ENCODE assay signal across 10 mouse cellular contexts in genomic region chr8:54991840-54992609, GRCm38 (mm10). TPM values are rescaled to one million over a fixed set of nuclear protein-coding genes. Genes with fewer than 3 reads are reported as not detected.
DNase-seq lines count a peak whose midpoint lies in the region; ATAC-seq lines count a peak whose summit lies in the region.
"Had no signal": no experiment of that assay in that cellular context is flagged by ENCODE, and none has a peak within 500 bp of the region (broad histone marks: within the 10 kb centered on the region; RNA-seq: fewer than 3 reads in every experiment).

No protein-coding gene starts in this region.

- H3K4me2 ChIP-seq in neural tube, embryonic 13.5 days: no peak overlapping the region
- H3K4me2 ChIP-seq in midbrain, embryonic 13.5 days (replicated peaks): no peak overlapping the region
- H3K4me2 ChIP-seq: liver, embryonic 15.5 days had no signal

- peak; percentile 77; the same call in 1 of the 2 replicates for ATAC-seq in neural tube, embryonic 13.5 days (ENCODE audit: low read depth)
- peak; percentile 84 for ATAC-seq in midbrain, embryonic 13.5 days

- no peak for DNase-seq in neural tube, embryonic 10.5 days (ENCODE audit: extremely low spot score, low spot score)
- DNase-seq in cerebellum, postnatal 14 days: peak; percentile 76 to 83
- DNase-seq in urinary bladder, postnatal 10 days (ENCODE audit: low spot score): no peak
- DNase-seq in kidney, adult 8-10 months: no peak
- DNase-seq in lung, postnatal 10 days: no peak
- DNase-seq: embryo, embryonic 11 days; heart, postnatal 36 days had no signal

- H3K27me3 ChIP-seq in neural tube, embryonic 13.5 days: no peaks in the 10 kb centered on the region
- H3K27me3 ChIP-seq in midbrain, embryonic 13.5 days: no peaks in the 10 kb centered on the region
- H3K27me3 ChIP-seq: liver, embryonic 15.5 days had no signal

- H3K27ac ChIP-seq in neural tube, embryonic 13.5 days (replicated peaks): no peak overlapping the region
- H3K27ac ChIP-seq in midbrain, embryonic 13.5 days: peak overlapping the region; percentile 58
- H3K27ac ChIP-seq: liver, embryonic 15.5 days had no signal

- WGBS in neural tube, embryonic 13.5 days: 58% methylated on average over 3 of the region's 3 CpGs
- WGBS in midbrain, embryonic 13.5 days: 55% methylated on average over 3 of the region's 3 CpGs

- H3K9ac ChIP-seq in neural tube, embryonic 13.5 days: no peak overlapping the region
- H3K9ac ChIP-seq in midbrain, embryonic 13.5 days (replicated peaks): no peak overlapping the region
- H3K9ac ChIP-seq: liver, embryonic 15.5 days had no signal

- no peak overlapping the region for H3K4me3 ChIP-seq in neural tube, embryonic 13.5 days
- no peak overlapping the region for H3K4me3 ChIP-seq in midbrain, embryonic 13.5 days (replicated peaks)
- H3K4me3 ChIP-seq: liver, embryonic 15.5 days had no signal

- no peaks in the 10 kb centered on the region for H3K9me3 ChIP-seq in neural tube, embryonic 13.5 days
- H3K9me3 ChIP-seq in midbrain, embryonic 13.5 days: no peaks in the 10 kb centered on the region
- H3K9me3 ChIP-seq: liver, embryonic 15.5 days had no signal

- H3K36me3 ChIP-seq in neural tube, embryonic 13.5 days: no peaks in the 10 kb centered on the region
- no peaks in the 10 kb centered on the region for H3K36me3 ChIP-seq in midbrain, embryonic 13.5 days
- H3K36me3 ChIP-seq: liver, embryonic 15.5 days had no signal

- H3K4me1 ChIP-seq in neural tube, embryonic 13.5 days (replicated peaks): no peaks in the 10 kb centered on the region
- peaks cover 30% of the 10 kb centered on the region for H3K4me1 ChIP-seq in midbrain, embryonic 13.5 days (replicated peaks)
- H3K4me1 ChIP-seq: liver, embryonic 15.5 days had no signal

RNA-seq across cellular contexts. Expression of gene Gpm6a, which starts 37.4 kb away (rescaled TPM):
- 266 and 293 TPM in 2 replicates for polyA plus RNA-seq in neural tube, embryonic 13.5 days (2015; fragmentation: Nextera tagmentation; extraction: Ambion mirVana)
- polyA plus RNA-seq in midbrain, embryonic 13.5 days (2015; fragmentation: Nextera tagmentation; extraction: Ambion mirVana): 423 and 503 TPM in 2 replicates

Comparison
In these comparisons a context has a peak if more than half of its experiments do, and no peak if none do; other contexts are left out.
1. DNase-seq: peak in cerebellum, postnatal 14 days (2 of 2); none in neural tube, embryonic 10.5 days (single experiment), urinary bladder, postnatal 10 days (single experiment), kidney, adult 8-10 months (0 of 2) and lung, postnatal 10 days (single experiment).